Mouse (Mus musculus) adrenal gland, postnatal 10 days (tissue): ENCODE measurements around the gene Scn3b. TPM values are rescaled to one million over a fixed set of nuclear protein-coding genes. Genes with fewer than 3 reads are reported as not detected.

Experiments used
- DNase-seq: peaks from one replicate; pipeline ENCODE4 v3.0.0; 2021; ENCODE audit warnings: mixed read lengths
- long read RNA-seq, 2 experiments: library from polyadenylated mRNA; stranded (forward); transcript quantifications; one replicate each; pipeline ENCODE4 v2.0.0; 2021
- total RNA-seq, 2 experiments: library from RNA; stranded (reverse); gene quantifications; 2 replicates each; pipeline ENCODE4 v1.2.3; 2021

Gene Scn3b
- total RNA-seq = 10 to 100 TPM in 1 of 2 experiments, 1 to 10 TPM in 1; 5.6 to 11.8 TPM
- long read RNA-seq, experiment 1, partial matches to known transcripts = 2 of 2 reads
- long read RNA-seq, experiment 1, other reads (novel, unspliced or antisense) = 0 of 2 reads
- long read RNA-seq, experiment 2, full-length matches to known transcripts = 2 of 4 reads
- long read RNA-seq, experiment 2, partial matches to known transcripts = 1 of 4 reads
- long read RNA-seq, experiment 2, other reads (novel, unspliced or antisense) = 1 of 4 reads

DNA sequence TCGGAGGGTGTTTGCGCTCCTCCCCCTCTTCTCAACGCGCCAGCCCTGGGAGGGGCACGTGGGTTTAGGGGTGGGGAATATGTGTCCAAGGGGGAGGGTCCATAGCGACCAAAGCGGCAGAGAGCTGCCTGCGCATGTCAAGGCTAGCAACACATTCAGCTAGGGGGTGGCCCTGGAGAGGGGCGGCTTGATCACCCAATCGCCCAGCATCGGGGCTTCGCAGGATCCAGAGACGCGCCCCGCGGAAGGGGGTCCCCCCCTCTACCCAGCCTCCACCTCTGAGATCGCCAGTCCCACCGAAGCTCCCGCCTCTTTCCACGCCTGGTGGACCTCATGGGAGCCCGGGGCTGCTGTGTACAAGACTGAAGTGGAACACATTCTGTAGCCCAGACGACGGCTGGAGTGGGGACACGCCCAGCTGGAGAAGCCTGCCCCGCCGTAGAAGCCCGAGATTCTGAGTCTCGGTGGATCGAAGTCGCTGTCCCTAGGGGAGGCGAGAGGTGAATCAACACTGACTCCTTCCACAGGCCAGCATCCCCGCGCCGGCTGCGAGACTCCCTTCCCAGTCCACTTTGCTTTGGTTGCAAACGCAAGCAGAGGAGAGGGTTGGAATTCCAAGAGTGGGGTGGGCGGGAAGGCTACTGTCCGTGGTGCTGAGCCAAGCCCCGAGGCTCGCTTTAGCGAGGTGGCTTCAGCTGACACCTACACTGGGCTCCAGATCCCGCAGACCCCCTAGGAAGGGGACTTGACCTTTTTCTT is at the start of gene Scn3b:
TSS of gene Scn3b (plus strand) at position 115 of the 759 bp plus-strand sequence.
- peak; percentile 64 for DNase-seq

DNA sequence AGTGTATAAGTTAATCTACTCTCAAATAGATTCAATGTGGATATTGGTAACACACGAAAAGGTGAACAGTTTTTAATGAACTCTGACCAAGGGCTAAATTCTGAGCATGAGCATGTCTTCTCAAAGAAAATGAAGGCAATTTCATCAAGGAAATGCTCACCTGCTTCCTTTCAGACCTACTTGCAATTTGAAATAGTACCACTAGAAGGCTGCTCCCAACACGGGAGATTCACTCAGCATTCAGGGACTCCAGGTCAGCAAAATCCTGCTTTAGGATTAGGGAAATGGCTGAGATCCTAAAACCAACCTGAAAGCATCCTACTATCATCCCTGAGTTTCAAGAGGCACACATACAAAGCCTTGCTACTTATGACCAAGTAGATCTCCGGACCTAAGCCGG is 44.7 kb upstream of the Scn3b start:
- no peak for DNase-seq

DNA sequence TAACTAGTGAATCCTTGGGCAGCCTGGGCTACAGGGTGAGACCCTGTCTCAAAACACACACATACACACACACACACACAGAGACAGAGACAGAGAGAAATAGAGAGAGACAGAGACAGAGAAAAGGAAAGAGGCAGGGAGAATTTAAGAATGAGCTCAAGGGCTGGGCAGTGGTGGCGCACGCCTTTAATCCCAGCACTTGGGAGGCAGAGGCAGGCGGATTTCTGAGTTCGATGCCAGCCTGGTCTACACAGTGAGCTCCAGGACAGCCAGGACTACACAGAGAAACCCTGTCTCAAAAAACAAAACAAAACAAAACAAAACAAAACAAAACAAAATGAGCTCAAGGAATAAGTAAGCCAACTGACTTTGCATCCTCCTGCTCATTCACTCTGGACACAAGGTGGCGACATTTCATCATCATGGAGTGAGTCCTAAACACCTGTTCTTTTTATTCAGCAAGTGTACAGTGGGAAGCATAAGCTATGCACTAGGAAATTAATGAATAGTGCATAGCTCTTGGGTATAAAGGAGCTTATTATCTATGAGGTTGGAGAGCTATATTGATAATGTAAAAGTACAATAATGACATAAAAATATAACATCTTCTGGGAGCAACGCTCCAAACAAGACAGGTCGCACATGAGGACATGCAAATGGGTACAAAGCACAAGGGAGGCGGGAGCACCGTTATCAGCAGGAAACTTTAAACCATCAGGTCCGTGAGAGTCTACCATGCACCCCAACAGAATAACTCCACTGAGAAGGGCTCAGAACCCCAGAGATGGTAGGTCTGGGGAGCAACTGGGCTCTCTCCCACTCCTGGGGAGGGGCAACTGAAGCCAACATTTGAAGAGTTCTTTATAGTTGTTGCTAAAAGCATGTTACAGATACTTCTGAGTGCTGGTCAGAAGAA is 40.9 kb upstream of the Scn3b start:
- peak; percentile 48 for DNase-seq

DNA sequence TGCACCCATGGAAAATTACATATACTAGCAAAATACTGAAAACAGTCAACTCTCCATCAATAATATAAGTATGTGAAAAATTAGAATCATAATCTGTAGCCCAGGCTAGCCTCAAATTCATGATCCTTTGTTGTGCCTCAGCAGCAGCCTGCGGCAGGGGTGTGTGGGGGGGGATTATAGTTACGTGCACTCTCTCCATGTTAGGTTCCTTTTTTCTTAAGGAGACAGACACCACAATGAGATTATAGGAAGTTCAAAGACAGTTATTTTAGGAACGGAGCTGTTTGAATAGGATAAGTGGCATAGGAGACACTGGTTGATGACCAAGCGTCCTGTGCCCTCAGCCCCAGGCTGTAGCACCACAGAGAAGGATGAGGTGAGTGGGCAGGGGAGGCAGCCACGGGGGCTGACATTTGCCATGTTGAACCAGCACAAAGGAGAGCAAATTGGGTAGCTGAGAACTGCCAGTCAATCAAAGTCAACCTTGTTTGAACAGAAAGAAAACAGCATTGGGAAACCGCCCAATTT is 40.1 kb upstream of the Scn3b start:
- DNase-seq = no peak

DNA sequence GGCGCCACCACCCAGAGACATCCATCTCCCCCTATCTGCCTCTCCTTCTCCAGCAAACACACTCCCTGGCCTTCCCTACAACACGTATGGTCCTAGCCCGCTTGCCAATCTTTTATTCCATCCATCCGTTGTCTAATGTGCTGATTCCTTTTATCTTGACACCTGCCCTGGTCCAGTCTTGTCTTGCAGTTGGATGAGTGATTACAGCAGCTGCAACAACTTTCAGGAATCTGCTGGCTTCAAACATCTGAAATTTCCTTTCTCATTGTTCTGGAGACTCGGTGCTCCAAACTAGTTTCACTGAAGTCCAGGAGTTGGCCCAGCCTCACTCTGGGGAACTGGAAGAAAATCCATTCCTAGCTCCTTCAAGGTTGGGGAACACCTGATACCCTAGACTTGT is 39.5 kb upstream of the Scn3b start:
- DNase-seq = no peak

DNA sequence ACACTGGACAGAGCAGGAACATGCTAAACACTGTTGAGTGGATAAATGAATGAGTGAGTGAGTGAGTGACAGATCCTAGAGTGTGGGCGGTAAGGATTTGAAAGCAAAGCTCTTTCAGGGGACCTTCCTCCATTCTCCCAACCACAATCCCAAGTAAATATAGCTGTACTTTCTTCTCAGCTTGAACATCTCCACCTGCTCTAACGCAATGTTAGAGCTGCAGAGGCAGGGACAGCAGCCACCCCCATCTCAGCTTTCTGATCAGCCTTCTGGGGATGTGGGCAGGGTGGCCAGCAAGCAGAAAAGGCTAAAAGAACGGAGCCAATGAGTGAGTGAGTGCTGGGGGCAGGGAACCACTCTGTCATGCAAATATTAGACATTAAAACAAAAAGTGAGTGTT is 38.0 kb upstream of the Scn3b start:
- no peak for DNase-seq

DNA sequence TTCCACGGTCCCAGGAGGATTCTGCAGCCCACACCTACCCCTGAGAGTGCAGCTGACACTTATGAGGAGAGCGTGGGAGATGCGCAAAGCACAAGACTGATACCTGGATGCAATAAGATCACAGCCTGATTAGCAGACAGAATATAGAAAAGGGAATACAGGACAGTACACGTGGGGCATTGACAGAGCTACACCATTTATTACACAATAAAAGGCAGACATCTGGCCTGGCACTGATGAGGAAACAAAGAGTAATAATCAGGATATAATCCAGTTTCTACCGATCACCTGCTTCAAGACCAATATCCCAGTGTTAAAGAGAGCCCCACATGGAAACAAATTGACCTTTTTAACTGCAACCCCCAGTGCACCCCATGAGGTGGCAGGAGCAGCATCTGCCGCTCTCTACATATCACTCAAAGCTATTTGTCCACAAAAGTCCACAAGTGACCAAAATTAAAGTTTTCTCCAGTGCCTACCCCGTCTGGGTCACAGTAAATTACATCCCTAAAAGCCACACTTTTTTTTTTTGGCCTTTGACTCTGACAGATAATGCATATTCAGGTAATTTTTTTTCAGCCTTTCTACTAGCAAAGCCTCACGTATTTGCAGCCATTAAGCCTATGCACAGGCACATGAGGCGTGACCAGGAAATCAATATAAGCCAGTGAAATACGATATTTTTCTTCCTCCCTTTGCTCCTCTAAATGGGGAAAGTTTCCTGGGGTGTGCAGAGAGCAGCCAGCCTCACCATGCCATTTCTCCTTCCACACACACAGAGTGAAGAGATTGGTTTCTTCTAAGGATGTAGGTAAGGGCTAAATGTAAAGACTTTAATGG is 34.6 kb upstream of the Scn3b start:
- DNase-seq = no peak

DNA sequence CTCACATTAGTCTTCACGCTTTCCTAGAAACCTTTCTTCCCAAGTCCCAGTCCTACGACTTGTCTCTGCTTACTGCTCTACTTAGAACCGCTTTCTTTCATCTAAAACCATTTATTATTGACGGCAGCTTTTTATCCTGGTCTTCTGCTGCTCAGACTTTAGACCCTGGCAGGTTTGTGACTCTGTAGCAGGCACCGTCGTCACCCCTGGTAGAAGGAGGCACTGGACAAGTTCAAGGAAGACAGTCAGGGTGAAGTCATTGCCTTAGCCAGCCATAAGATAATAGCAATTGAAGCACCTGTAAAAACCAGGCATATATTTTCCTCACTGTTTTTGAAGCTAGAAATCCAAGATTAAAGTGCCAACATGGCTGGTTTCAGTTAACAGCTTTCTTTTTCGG is 33.8 kb upstream of the Scn3b start:
- no peak for DNase-seq

DNA sequence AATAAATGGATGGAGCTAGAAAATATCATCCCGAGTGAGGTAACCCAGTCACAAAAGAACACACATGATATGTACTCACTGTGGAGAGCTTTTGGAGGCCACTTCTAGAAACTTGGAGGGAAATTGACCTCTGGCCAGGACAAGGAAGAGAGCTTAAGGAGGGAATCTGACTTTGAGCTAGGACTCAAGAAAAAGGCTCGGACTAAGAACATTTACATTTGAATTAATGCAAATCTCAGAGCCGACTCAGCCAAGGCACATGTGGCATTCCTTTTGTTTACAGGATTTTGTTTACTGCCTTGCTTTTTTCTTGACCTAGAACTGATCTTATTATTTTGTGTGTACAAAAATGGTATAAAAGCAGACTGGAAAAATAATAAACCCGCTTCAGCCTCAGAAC is 29.3 kb upstream of the Scn3b start:
- DNase-seq = no peak

DNA sequence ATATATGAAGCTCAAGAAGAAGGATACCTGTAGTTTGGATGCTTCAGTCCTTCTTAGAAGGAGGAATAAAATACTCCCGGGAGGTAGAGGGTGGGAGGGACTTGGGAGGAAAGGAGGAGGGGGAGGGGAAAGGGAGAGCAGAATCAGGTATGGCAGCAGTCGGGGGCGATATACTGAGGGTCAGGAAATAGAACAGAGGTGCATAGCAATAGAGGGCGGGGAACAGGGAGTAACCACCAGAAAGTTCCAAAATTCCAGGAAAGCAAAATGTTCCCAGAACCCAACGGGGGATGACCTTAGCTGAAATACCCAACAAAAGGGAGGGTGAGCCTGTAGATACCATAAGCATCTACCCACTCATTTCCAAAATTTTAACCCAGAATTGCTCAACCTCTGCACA is 28.7 kb upstream of the Scn3b start:
- no peak for DNase-seq

DNA sequence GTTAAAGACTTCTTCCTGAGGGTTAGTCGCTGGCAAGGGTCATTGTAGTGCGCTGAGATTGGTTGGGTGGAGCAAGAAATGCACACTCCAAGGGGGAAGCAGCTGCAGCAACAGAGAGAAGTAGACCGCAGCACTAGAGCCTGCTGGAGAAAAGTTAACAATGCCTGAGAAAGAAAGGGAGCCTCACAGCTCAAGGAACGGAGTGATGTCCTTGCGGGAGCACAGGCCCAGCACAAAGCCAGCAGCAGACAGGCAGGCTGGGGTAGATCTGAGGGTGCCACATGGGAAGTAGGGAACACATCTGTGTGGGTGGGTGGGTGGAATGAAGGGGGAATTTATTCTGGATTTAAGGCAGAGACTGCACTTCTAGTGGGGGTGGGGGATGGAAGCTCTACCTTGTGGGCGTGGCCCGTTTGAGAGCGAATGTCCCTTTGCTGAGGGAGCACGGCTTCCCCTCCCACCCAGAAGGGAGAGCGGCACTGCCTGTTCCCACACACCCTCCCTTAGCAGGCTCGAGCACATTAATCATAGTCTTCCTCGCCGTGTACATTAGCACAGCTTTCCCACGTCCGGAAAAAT is 27.7 kb upstream of the Scn3b start:
- DNase-seq = peak; percentile 54

DNA sequence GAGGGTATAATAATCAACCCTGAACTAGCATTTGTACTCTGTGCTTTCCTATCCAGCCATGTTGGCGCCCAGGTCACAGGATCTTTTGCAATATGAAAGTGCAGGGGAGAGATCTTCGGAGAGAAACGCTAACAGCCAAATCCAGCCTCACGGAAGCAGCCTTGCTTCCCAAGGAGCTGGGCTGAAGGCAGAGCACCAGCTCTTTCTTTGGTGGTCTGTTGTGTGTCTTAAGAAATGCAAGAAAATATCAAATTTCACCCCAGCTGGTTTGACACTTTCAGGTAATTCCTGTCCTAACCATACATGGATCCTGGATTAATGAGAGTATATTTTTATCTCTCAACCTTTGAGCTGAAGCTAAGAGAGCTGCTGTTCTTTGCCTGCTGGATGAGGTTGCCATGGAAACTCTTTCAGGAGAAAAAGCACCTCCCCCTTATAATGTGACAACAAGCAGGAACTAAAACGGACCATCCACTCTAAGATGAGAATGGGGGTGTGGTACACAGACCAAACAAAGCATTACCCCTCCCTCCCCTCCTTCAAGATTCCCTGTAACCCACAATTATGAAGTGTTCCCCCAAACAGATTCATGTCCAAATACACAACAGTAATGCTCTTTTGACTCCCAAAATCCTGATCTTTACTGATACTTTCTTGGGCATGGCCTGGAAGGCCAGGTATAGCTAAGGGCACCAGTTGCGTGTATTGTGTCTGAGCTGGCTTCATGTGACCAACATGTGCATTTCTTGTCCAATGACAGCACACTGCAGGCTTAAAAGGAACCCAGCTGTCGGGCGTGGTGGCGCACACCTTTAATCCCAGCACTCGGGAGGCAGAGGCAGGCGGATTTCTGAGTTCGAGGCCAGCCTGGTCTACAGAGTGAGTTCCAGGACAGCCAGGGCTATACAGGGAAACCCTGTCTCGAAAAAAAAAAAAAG is 26.8 kb upstream of the Scn3b start:
- DNase-seq = peak; percentile 12

DNA sequence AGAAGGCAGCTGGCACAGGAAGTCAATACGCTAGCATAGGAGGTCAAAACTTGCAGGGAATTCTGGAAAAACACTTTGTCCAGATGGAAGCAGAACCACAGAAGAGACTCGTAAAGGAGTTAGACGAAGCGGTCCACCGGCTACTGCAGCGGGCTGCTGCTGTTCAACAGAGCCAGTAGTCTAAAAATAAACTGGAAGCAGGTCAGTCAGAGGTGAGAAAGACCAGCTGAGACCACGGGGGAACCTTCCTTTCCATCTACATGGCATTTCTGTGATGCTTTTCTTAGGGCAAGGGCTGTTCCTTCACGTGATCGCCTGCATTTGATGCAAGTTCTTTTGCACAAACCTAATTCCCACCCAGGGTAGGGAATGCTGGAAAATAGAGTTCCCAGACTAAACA is 23.6 kb upstream of the Scn3b start:
- no peak for DNase-seq

DNA sequence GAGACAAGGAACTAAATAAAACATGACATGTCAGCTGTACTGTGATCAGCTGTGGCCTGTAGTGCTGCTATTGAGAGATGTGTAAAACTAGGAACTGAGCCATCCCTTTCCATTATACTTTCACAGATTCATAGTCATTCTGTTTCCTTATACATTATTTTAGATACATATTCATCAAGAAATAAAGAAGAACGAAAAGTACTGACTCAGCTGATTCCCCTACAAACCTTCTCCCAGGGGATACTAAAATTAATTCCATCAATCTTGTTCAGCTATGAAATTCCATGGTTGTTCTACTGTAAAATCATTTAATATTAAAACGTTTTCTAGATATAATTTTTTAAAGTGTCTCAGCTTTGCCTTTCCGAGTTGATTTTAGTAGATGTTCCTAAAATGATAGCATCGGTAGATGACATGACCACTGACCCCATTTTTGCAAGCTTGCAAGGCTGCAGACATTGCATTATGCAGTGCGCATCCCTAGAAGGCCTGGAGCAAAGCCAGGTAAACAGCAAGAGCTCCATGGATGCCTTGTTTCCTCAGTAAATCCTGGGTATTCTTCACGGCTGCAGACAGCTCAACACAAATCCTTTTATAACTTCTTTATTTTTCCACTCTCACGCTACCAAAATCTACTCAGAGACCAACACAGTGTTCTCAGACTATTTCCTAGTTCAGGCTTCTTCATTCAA is 22.9 kb upstream of the Scn3b start:
- no peak for DNase-seq

DNA sequence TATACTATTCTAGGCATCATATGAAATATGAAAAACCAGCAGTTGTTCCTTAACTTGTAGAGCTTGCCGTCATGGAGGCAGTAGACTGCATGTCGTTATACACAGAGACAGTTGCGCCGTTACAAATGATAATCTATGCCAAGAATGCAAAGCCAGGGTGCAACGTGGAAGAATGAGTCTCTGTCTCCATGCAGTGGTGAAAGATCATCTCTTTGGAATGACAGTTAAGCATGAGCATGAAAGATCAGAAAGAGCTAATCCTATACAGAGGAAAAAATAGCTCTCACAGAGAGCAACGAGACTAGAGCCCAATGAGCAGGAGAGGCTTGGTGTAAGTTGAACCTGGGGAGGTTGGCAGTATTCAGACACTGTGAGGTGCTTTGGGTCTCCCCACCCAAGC is 22.3 kb upstream of the Scn3b start:
- no peak for DNase-seq

DNA sequence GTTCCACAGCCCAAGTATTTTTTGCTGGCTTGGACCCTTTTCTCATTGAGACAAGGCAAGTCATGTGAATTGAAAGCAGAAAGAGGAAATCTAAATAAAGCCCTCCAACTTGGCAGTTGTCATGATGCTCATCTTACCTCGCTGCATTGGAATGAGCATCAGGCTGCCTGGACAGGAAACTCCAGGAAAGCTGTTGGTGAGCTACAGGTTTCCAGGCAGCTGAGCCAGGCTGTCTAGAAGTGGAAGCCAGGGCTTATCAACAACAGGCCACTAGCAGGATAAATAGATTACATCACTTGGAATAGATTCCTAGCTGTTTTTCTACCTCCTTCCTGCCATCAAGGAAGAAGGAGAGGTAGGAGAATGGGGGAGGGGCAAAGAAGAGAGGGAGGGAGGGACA is 19.9 kb upstream of the Scn3b start:
- DNase-seq = no peak

DNA sequence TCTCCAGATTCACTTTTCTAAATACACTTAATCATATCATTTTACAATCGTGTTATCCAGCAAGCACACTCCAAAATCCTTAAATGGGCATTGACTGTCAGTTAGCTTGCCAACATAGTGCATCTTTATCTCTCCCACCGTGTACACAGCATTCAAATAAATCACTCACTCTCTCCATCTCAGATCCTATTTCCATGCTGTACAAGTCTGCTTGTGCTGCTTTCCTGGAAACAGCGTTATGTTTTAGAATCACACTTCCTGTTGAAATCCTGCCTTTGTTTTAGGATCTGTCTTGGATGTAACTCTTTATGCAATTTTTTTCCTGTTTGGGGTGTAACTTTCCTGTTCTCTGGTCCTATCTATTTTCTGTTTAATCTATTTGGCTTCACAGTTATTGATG is 16.6 kb upstream of the Scn3b start:
- DNase-seq = no peak

DNA sequence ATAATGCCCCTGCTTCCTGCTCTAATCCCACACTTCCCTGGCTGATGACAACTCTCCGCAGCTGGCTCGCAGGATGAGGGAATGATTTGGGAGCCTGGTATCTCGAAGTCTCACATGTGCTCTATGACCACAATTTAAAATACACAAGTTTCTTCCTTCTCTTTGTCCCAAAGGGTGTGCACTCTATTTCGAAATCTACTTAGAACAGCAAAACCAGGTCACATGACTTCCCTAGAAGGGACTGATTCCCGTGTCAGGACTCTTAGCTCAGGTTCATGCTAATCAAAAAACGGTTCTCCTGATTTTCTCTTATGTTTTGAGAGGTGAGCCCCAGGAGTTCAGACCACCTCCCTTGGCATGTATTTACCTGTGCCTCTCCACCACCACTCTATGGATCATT is 5.1 kb upstream of the Scn3b start:
- no peak for DNase-seq

DNA sequence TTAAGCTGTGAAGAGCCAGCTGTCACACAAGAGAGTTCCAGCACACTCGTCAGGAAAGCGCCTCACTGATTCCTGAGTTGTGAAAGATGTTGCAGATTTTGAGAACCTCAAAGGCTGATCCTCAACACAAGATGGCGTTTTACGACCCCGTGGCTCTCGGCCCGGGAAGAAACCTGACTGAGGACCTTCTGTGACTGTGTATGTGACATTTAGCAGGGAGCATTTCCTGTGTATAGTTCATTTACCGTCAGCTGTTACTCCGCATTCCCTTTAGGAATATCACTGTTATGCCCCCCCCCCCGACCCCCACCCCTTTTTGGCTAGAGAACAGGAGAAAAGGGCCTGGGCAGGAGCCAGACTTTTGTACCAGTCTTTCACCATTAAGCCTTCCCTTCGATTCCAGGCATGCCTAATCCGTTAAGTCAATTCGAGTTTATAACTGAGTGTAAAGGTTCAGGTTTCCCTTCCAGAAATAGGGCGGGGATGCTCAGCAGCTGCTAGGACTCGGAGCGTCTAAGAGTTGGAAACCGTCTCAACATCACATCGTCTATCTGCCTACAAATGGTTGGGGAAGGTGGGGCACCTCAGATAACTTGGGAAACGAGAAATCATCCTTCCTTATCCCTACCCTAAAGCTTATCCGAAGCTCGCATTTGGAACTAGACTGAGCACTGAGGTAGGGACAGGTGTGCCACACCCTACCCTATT is 823 bp upstream of the Scn3b start:
- DNase-seq = no peak
